Mouse (Mus musculus) frontal cortex, postnatal 25 days (tissue): ENCODE results near the gene Mapkbp1.

Experiments
- DNase-seq, 2 experiments: peaks; one replicate each; pipeline ENCODE4 v3.0.0; 2022; ENCODE audit warnings: low spot score in 2 of 2

The Mapkbp1 gene

DNA sequence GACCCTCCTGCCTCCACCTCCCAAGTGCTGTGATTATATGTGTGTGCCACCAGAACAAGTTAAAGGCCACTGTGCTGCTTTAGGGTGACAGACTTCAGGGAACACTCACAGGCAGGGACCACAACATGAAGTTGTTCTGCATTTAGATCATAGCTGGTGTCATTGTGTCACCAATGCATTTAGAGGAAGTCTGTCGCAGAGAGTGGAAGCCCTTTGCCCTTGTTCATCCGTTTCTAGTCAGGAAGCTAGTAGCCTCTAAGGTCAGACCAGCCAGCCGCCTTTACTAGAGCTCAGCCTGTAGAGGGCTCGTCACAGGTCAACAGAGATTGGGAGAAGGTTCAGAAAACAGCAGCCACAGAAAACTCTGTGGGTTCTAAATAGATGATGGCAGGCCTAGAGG, 36.2 kb downstream of the Mapkbp1 start:
- no peak for DNase-seq

GRCm38 (mm10) chr2:120011462-120012200, 39.1 kb downstream of the Mapkbp1 start:
- peak; percentile 37 to 48 for DNase-seq

GRCm38 (mm10) chr2:120012924-120013323, 40.4 kb downstream of the Mapkbp1 start:
- DNase-seq, result no peak

DNA sequence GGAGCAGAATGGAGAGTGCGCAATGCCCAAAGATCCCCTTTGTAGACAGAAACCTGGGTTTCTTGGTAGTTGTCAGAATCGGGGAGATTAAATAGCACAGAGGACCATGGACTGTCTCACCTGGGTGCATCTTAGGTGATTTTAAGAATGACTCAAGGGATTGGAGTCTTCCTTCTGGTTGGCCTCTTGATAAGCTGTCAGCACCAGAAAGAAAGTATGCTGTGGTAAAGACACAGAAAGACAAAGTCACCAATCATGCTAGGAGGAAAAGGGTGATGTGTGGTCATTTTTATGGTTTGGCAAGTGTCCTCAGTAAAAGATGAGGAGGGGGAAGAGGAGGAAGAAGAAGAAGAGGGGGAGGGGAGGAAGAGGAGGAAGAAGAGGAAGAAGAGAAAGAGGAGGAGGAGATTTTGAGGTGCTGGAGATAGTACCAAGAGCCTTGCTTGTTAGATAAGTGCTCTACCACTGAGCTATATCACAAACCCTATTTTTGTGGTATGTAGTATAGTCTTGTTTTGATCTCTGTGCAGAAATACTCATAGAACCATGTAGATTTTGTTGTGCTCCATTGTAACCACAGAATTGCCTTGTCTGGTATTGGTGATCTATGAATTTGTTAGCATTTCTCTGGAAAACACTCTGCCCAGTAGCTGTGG, 41.5 kb downstream of the Mapkbp1 start:
- DNase-seq, result no peak

- no peak for DNase-seq
Measured at GRCm38 (mm10) chr2:120015882-120016281, 43.4 kb downstream of the Mapkbp1 start.

GRCm38 (mm10) chr2:120017599-120017998, 45.1 kb downstream of the Mapkbp1 start:
- DNase-seq, result no peak

- DNase-seq, result no peak
Measured at GRCm38 (mm10) chr2:120024337-120024736, 51.8 kb downstream of the Mapkbp1 start.

DNA sequence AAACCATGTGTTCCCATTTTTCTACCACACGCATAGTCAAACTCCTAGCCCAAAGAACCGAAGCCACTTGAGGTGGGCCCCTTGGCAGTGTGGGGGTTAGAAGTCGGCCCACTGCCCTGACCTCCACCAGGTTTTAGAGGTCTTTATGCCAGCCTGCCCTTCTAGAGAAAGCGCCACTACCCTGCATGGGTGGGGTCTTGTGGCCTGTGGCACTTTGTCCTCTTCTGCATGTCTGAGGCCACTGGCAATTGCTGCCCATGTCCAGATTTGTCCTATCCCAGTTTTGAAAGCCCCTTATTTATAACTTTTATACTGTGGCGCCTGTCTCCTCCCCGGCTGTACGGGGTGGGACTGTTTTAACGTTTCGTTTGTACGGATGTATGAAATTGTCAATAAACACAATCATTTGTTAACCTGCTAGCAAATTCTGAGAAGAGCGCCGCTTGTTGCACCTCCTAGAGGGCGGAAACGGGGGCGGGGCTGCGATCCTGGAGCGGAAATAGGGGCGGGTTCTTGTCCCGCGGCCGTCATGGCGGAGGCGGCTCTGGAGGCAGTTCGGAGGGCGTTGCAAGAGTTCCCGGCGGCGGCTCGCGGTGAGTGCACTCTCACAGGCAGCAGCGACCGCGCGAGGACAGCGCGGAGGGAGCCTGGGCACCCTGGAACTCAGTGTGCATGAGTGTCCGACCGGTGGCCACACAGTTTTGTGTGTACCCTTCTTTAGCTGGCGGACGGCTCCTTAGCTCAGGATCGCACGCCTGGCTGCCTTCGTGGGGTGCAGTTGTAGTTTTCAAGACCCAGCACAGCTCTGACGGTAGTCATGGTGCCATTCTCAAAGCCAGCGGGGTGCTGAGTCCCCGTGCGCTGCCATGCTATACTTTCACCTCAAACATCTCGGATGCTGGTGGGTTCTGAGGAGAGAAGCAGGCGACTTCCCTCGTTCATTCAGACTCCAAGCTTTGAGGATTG, 54.8 kb downstream of the Mapkbp1 start, which contains the start of the genes Jmjd7 and Gm28042:
Gene Jmjd7 (plus strand): TSS at position 500 of the 966 bp plus-strand sequence.
Gene Gm28042 (plus strand): TSS at position 510 of the 966 bp plus-strand sequence.
- peak; percentile 60 to 80 for DNase-seq

DNA sequence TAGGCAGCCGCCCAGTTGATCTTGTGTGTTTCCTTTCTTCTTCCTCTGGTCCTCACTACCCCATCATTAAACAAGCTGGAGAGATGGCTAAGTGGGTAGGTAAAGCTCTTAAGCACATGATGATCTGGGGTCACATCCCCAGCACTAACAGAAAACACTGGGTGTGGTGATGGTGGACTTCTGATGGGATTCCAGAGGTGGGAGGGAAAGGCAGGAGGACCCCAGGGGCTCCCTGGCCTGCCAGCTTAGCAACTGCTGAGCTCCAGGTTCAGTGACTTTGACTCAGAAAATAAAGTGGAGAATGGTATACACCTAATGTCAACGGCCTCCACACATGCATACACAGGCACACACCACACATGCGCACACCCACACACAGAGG, 55.4 kb downstream of the Mapkbp1 start:
- DNase-seq, result no peak

DNA sequence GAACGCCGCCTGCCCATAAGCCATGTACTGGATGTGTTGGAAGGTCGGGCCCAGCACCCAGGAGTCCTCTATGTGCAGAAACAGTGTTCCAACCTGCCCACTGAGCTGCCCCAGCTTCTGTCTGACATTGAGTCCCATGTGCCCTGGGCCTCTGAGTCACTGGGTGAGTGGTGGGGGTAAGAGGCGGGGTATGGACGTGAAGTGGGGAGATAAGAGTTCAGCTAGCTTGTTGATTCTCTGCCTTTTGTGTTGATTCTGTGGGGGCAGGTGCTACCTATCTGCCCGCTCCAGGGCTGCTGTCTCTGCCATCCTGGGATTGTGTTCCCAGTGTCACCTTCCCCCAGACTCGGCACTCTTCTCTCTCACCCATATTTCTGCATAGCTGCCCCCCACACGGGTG, 57.9 kb downstream of the Mapkbp1 start:
- no peak for DNase-seq

DNA sequence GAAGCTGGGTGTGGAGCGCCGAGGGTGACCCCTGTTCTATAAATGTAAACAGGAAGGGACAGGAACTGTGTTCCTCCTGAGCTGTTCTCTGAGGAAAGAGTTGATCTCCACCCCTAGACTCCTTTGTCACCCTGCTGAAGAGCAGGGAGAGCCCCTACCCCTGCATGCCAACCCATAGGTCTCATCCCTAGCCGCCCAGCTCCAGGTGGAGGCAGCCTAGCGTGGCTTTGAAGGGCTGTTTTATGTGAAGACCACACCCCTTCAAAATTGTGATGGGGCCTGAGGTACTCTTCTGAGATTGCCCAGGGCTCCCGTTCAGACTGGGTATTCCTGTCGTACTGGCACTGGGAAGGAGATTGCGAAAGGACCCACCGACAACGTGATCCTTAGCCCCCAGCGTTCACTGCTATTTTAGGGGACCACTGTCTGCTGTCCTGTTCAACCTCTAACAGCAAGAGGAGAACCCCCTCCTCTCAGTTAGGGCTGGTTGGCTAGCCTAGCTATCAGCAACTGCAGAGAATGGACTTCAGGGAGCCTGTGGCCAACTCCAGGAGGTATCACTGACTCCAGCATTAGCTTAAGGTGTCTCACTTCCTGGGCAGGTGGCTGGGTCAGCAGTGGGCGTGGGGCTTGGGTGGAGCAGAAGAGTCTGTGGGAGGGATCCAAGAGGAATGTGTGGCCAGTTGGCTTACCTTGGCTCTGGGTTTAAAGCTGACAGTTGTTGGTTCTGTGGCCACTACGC, 60.4 kb downstream of the Mapkbp1 start, which contains the start of gene Pla2g4b:
Gene Pla2g4b (plus strand): TSS at position 692 of the 742 bp plus-strand sequence.
- DNase-seq, result no peak

- no peak for DNase-seq
Measured at GRCm38 (mm10) chr2:120033726-120034125, 61.2 kb downstream of the Mapkbp1 start.

GRCm38 (mm10) chr2:120037744-120038143, 65.2 kb downstream of the Mapkbp1 start:
- no peak for DNase-seq

- DNase-seq, result no peak
Measured at GRCm38 (mm10) chr2:120040991-120041390, 68.5 kb downstream of the Mapkbp1 start.

- peak in 1 of 2 experiments; percentile 36 for DNase-seq
Measured at GRCm38 (mm10) chr2:120044101-120044603, 71.7 kb downstream of the Mapkbp1 start.

DNA sequence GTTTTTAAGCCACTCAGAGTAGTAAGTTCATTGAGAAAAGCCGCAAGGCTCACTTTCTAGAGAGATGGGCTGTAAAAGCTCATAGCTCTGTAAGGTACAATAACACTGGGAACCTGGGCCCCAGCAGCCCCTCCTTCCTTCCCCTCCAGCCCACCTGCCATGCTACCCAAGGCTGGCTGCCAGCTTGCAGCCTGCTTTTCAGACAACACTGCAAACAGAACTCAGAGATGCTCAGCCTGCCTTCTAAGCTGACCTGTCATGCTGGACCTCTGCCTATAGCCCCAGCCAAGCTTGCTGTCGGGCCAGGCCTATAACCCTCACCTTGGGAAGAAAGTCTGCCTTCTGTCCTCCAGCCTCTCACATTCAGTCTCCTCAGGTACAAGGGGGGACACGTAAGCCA, 72.2 kb downstream of the Mapkbp1 start:
- no peak for DNase-seq

DNA sequence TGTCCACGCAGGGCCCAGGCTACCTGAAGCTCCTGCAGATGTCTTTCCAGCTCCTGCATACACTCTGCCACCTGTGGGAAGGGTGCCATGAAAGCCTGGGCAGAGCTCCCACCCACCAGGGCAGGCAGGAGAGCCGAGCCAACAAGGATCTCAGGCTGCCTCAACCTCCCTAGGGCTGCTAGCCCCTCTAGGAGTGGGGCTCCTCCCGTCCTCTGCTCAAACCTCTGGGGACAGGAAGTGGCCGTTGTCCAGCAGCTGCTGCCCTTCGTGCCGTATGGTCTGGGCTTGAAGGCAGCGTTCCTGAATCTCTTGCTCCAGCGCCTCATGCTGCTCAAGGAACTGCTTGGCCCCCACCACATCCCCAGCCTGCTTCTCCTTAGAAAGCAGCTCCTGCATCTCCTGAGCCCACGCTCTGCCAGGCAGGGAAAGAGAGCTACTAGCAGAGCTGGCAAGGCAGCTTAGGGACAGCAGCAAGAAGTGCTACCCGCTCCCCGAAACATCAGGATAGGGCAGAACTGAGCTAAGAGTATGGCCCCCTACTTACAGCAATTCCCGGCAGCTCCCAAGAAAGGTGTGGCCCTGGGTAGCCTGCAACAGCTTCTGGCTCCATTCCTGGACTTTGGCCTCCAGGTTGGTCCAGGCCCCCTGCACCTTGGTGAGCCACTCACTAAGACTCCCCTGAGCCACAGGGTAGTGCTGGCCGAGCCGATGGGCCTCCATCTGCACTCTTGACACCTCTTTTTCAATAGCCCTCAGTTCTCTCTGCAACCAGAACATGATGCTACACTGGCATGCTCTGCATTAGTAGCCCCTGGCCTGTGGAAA, 74.2 kb downstream of the Mapkbp1 start:
- peak; percentile 34 to 40 for DNase-seq

- no peak for DNase-seq
Measured at GRCm38 (mm10) chr2:120048173-120048572, 75.7 kb downstream of the Mapkbp1 start.

- no peak for DNase-seq
Measured at GRCm38 (mm10) chr2:120049632-120050274, 77.3 kb downstream of the Mapkbp1 start.

DNA sequence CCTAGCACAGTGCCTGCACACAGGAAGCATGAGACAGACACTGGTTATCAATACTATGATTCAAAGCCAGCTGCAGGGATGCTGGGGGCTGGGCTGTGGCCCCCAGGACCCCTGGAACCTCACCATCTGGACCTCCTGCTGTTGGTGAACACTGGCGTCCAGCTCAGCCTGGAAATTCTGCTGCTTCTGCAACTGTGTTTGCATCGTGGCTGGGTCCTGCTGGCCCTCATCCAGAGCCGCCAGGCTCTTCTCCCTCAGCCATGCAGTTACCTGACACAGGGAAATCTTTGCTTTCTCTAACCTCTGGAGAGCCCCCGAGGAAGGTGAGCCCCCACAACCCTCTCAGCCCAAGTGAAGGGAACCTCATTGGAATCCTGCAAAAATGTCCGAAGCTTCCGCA, 78.9 kb downstream of the Mapkbp1 start:
- DNase-seq, result no peak
